Mouse (Mus musculus) limb, embryonic 15.5 days (tissue): ENCODE results near the gene Cntn2. TPM values are rescaled to one million over a fixed set of nuclear protein-coding genes. Genes with fewer than 3 reads are reported as not detected.
A peak's percentile ranks its signal among the peaks of the same experiment; 100 is the strongest.
"Not testable (repeated sequence)": the region's sequence is repeated elsewhere in the genome, so short reads cannot be mapped to it uniquely, and the experiment has no call there.

ENCODE experiments used
- ATAC-seq: fragments of 200-750 bp; cut with Nextera tagmentation; 2 replicates; pipeline ENCODE4 v1.8.0; 2017; ENCODE audit warnings: low read depth, moderate TSS enrichment; ENCODE audit not compliant: insufficient number of reproducible peaks, low FRiP score, low TSS enrichment
- H3K27ac ChIP-seq: fragments of 300-500 bp; sonication (generic); 2 replicates; pipeline ENCODE4 v1.5.1; 2015; ENCODE audit warnings: moderate library complexity, mild to moderate bottlenecking, inconsistent platforms
- H3K27me3 ChIP-seq: fragments of 300-500 bp; sonication (generic); 2 replicates; pipeline ENCODE4 v1.6.1; 2015; ENCODE audit warnings: inconsistent platforms
- H3K36me3 ChIP-seq: fragments of 300-500 bp; sonication (generic); 2 replicates; pipeline ENCODE4 v1.6.1; 2015; ENCODE audit warnings: inconsistent platforms
- H3K4me1 ChIP-seq: fragments of 300-500 bp; sonication (generic); 2 replicates; pipeline ENCODE4 v1.6.1; 2015; ENCODE audit warnings: inconsistent platforms
- H3K4me2 ChIP-seq: fragments of 300-500 bp; sonication (generic); 2 replicates; pipeline ENCODE4 v1.6.1; 2015; ENCODE audit warnings: mild to moderate bottlenecking, inconsistent platforms
- H3K4me3 ChIP-seq: fragments of 300-500 bp; sonication (generic); 2 replicates; pipeline ENCODE4 v1.5.1; 2015; ENCODE audit warnings: mild to moderate bottlenecking, inconsistent platforms
- H3K9ac ChIP-seq: fragments of 300-500 bp; sonication (generic); 2 replicates; pipeline ENCODE4 v1.6.1; 2015; ENCODE audit warnings: inconsistent platforms
- H3K9me3 ChIP-seq: fragments of 300-500 bp; sonication (generic); 2 replicates; pipeline ENCODE4 v1.6.1; 2016; ENCODE audit warnings: inconsistent platforms
- WGBS: fragments of 180-500 bp; shearing (Covaris S2); methylation state at CpG from one replicate; pipeline ENCODE4 v1.1.7; 2015; 5-methylcytosine and 5-hydroxymethylcytosine counted together
- polyA plus RNA-seq: library from polyadenylated mRNA; unstranded; fragments of >200 nt; fragmentation: Nextera tagmentation; extraction: Ambion mirVana; gene quantifications from 2 replicates; pipeline ENCODE4 v1.2.1, GENCODE M21; 2015

Cntn2 gene
- polyA plus RNA-seq, 1 experiment from 2014 or later: 0.35 TPM

DNA sequence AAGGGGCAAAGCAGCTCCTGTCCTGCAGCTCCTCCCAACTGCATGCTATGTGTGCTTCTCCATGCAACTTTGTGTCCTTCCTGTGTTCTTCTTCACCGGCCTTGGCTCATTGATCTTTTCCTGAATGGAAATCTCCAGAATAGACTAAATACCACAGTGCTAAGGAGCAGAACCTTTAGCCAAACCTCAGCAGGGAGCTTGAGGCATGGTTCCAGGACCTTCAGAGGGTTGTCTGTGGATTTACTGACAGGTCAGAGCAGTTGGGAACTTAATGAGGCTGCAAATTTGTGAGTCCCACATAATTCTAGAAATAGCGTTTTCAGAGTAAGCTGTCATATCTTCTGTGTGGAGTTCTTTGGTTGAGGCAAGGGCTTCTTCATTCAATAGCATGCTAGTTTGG, 42.5 kb downstream of the Cntn2 start:
- Histone ChIP-seq H3K9me3 (no peaks in the 10 kb centered on the region), H3K4me3 (no peak overlapping the region), H3K27ac (no peak overlapping the region), H3K27me3 (no peaks in the 10 kb centered on the region), H3K9ac (no peak overlapping the region), H3K4me1 (no peaks in the 10 kb centered on the region), H3K36me3 (peaks cover 87% of the 10 kb centered on the region), H3K4me2 (no peak overlapping the region)
- 92% methylated on average over 2 of the region's 2 CpGs for WGBS
- ATAC-seq: no peak

DNA sequence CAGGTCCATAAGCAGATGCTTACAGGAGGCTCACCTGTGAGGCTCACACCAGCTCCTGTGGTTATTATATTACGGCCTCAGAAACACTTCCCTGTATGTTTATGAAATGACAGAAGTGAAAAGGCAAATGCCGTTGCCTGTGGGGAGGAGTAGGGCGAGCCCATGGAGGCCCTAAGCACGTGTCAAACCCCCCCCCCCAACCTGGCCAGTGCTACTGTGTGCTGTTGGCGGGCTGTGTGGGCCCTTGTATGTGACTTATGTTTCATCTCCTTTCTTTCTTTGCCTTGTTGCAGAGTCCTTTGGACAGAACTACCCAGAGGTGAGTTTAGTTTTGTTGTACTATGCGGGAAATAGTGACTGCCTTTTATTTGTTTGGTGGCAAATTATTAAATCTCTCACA, 59.3 kb downstream of the Cntn2 start:
- no peak overlapping the region for H3K9ac ChIP-seq
- 85% methylated on average over 6 of the region's 6 CpGs for WGBS
- H3K27me3 ChIP-seq: no peaks in the 10 kb centered on the region
- no peak overlapping the region for H3K4me3 ChIP-seq
- no peak for ATAC-seq
- no peaks in the 10 kb centered on the region for H3K9me3 ChIP-seq
- no peak overlapping the region for H3K27ac ChIP-seq
- no peak overlapping the region for H3K4me2 ChIP-seq
- H3K4me1 ChIP-seq: peaks cover 8% of the 10 kb centered on the region
- H3K36me3 ChIP-seq: peaks cover 24% of the 10 kb centered on the region

DNA sequence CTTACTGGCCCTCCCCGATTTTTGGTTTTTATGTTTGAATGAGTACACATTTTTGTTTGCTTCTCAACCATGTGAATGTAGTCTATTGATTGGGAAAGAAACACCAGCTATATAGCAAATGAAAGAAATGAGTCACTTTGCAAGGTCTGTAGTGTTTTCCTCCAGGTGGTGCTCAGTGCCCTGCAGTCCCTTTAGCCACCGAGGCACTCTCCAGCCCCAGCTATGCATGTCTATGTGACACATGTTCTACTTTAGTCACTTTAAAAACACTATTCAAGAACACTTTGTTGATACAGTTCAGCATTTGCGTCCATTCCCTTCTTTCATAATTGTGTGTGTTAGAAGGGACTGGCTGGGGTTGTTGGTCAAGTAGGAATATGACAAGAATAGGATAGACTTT, 59.8 kb downstream of the Cntn2 start:
- no peak for ATAC-seq
- Histone ChIP-seq H3K9ac (no peak overlapping the region), H3K4me1 (peaks cover 14% of the 10 kb centered on the region), H3K27me3 (no peaks in the 10 kb centered on the region), H3K27ac (no peak overlapping the region), H3K4me3 (no peak overlapping the region), H3K9me3 (no peaks in the 10 kb centered on the region), H3K36me3 (peaks cover 19% of the 10 kb centered on the region), H3K4me2 (no peak overlapping the region)
- 84% methylated on average over 3 of the region's 3 CpGs for WGBS

DNA sequence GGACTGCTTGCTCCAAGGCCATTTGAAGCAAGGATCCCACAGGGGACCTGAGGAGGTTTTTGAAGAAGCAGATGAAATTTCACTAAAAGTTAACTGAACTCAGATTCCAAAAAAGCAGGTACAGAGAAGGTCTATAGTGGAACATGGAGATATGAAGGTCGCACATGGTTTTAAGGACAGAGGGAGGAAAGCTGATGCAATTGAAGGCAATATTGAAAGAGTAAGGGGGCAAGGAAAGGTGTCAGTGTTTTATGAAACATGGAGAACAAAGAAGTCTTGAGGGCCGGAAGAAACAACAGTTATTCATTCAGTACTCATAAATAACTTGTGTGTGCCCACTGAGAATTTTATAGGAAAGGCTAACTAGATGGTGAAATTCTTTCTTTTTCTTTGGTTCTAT, 61.4 kb downstream of the Cntn2 start:
- Histone ChIP-seq H3K9me3 (no peaks in the 10 kb centered on the region), H3K36me3 (peaks cover 7% of the 10 kb centered on the region; the same call in 1 of the 2 replicates), H3K27ac (no peak overlapping the region), H3K4me2 (no peak overlapping the region), H3K9ac (no peak overlapping the region), H3K27me3 (no peaks in the 10 kb centered on the region), H3K4me3 (no peak overlapping the region), H3K4me1 (peaks cover 18% of the 10 kb centered on the region)
- 71% methylated on average over 2 of the region's 2 CpGs for WGBS
- no peak for ATAC-seq

DNA sequence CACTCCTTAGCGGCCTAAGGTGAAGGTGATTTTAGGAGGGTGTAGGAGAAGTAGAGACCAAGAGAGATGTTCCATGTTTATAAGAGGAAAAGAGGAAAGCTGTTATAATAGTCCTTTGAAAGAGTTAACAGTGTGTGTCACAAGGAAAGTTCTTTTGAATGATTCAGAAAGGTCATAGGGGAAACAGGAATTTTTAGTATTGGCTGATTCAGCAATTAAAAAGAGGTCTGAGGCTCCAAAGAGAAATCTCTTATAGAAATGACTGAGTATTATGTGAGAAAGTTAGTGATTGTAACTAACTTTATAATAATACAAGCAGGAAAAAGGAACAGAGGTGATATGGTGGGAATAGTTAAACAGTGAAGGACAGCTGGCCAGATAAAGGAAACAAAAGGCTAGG, 63.6 kb downstream of the Cntn2 start:
- H3K4me1 ChIP-seq: peaks cover 26% of the 10 kb centered on the region
- 78% methylated on average over 1 of the region's 1 CpGs for WGBS
- H3K4me3 ChIP-seq: no peak overlapping the region
- no peak overlapping the region for H3K9ac ChIP-seq
- no peaks in the 10 kb centered on the region for H3K9me3 ChIP-seq
- no peaks in the 10 kb centered on the region for H3K27me3 ChIP-seq
- no peak for ATAC-seq
- no peak overlapping the region for H3K27ac ChIP-seq
- H3K4me2 ChIP-seq: no peak overlapping the region
- H3K36me3 ChIP-seq: 0 out of 2 replicates have a peak, but pooled peaks cover 2% of the 10 kb centered on the region

DNA sequence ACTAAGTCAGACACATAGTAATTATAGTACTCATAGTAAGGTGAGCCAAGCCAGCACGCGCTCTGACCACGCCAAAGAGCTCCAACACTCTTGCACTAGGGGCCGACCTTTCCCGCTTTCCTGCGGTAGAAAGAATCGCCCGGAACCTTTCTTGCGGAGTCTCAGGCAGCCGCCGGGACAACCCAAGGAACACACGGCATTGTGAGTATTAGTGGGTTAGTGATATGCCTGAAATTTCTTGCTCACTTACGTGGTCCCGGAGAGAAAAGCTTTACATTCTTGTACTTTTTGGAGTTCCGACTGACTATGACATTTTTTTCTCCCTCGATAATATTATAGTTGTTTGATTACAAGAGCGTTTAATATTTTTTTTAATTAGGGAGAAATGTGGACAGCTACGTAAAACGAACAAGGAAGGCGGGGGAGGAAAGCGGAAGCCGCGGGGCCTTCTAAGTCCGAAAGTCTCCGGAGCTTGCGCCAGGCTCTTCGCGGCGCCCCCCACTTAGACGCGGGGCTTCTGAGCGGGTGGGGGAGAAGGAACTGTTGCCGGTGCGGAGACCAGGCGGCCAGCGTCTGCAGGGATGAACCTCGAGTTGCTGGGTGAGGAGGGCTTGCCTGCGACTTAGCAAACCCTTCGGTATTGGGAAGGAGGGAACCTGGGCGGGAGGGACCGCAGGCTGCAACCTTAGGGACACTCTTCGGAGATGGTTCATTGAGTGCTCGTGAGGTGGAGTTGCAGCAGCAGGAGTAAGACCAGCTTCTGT, 65.9 kb downstream of the Cntn2 start, which contains the start of gene Rbbp5:
TSS of gene Rbbp5 (plus strand) at position 438 of the 764 bp plus-strand sequence.
- H3K4me1 ChIP-seq: peaks cover 26% of the 10 kb centered on the region
- no peaks in the 10 kb centered on the region for H3K36me3 ChIP-seq
- WGBS: under 1% methylated on average over 43 of the region's 43 CpGs
- H3K4me3 ChIP-seq: peak within 1 kb of the TSS; percentile 81
- H3K27ac ChIP-seq: peak within 1 kb of the TSS; percentile 81
- H3K9me3 ChIP-seq: no peaks in the 10 kb centered on the region
- H3K9ac ChIP-seq: peak within 1 kb of the TSS; percentile 63
- H3K4me2 ChIP-seq: peak within 1 kb of the TSS; percentile 57
- ATAC-seq: peak; percentile 80
- H3K27me3 ChIP-seq: no peaks in the 10 kb centered on the region

DNA sequence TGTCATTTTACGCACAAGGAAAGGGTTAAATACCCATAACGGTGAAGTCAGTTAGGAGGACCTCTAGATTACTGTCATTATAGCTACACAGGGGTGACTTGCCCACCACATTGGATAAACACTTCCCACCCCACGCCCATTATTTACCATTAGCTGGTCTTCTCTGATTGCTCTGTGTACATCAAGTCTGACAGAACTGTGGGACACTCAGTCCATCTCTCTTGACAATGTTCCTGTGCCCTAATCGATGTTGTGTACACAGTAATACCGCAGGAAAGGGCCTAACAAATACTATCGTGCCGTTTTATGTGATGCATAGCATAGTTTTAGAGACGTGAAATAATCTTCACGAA, 66.5 kb downstream of the Cntn2 start:
- Histone ChIP-seq H3K27ac (peak overlapping the region; percentile 81), H3K27me3 (no peaks in the 10 kb centered on the region), H3K36me3 (no peaks in the 10 kb centered on the region), H3K9me3 (no peaks in the 10 kb centered on the region), H3K4me2 (peak overlapping the region; percentile 57), H3K4me3 (peak overlapping the region; percentile 81), H3K9ac (peak overlapping the region; percentile 32), H3K4me1 (peaks cover 26% of the 10 kb centered on the region)
- 0 out of 2 replicates have a peak, but pooled peaks have one; percentile 44 for ATAC-seq
- WGBS: 4% methylated on average over 9 of the region's 9 CpGs

DNA sequence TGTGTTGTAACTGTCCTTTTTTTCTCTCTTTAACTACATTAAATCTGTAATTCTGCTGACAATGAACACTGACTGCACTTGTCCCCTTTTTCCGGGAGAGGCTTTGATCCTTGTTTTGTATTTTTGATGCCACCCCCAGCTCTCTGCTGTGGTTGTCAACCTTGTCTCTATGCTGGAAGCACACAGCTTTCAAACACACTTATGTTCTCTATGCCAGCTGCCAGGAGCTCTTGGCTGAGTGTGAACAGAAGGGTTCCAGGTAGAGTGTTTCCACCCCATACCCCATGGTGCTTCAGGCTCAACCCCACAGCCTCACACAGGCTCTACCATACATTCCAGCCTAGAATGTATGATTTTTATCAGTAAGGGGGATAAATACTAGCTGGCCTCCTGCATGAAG, 68.6 kb downstream of the Cntn2 start:
- 82% methylated on average over 1 of the region's 1 CpGs for WGBS
- Histone ChIP-seq H3K4me3 (no peak overlapping the region), H3K9ac (no peak overlapping the region), H3K9me3 (no peaks in the 10 kb centered on the region), H3K27me3 (no peaks in the 10 kb centered on the region), H3K4me2 (no peak overlapping the region), H3K27ac (no peak overlapping the region; the same call in 1 of the 2 replicates), H3K36me3 (no peaks in the 10 kb centered on the region), H3K4me1 (peaks cover 23% of the 10 kb centered on the region)
- no peak for ATAC-seq

DNA sequence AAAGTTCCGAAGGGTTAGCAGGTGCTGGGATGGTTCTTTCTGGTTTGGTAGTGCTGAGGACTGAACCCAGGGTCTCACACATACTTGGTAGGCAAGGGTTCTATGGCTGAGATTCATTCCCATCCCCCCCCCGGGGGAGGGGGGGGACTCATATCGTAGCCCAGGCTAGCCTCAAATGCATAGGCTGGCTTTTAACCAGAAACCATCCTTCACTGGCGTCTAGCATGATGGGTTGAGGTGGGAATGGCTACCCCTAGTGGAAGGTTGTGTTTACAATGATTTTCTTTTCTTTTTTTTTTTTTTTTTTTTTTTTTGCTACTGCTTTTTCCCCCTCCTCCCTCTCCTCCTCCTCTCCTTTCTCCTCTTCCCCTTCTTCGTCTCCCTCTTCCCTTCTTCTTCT, 70.5 kb downstream of the Cntn2 start:
- Histone ChIP-seq H3K9me3 (no peaks in the 10 kb centered on the region), H3K27ac (no peak overlapping the region)

DNA sequence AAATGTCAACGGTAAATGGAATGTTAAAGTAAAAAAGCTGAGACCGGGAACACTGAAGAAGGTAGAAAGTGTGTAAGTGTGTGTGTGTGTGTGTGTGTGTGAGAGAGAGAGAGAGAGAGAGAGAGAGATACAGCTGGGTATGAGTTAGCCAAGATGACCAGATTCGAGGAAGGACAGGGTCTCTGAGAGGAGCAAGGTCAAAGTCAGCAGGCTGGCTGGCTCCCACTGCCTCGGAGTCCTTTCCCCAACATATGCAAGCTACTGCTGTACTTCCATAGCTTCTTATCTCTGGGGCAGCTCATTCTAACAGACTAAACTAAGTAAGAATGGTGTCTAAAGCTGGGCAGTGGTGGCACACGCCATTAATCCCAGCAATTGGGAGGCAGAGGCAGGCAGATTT, 71.6 kb downstream of the Cntn2 start:
- no peaks in the 10 kb centered on the region for H3K9me3 ChIP-seq
- no peaks in the 10 kb centered on the region for H3K27me3 ChIP-seq
- H3K4me2 ChIP-seq: no peak overlapping the region
- H3K9ac ChIP-seq: no peak overlapping the region
- H3K27ac ChIP-seq: no peak overlapping the region
- no peak for ATAC-seq
- H3K36me3 ChIP-seq: 0 out of 2 replicates have a peak, but pooled peaks cover 6% of the 10 kb centered on the region
- peaks cover 11% of the 10 kb centered on the region; the same call in 1 of the 2 replicates for H3K4me1 ChIP-seq
- no peak overlapping the region for H3K4me3 ChIP-seq
- WGBS: 89% methylated on average over 5 of the region's 5 CpGs

More for the DNA sequence above, 70.5 kb downstream of the Cntn2 start:
- Histone ChIP-seq H3K4me3 (no peak overlapping the region), H3K9ac (no peak overlapping the region), H3K4me2 (no peak overlapping the region), H3K27me3 (no peaks in the 10 kb centered on the region), H3K36me3 (no peaks in the 10 kb centered on the region), H3K4me1 (peaks cover 8% of the 10 kb centered on the region; the same call in 1 of the 2 replicates)
- ATAC-seq: no peak
- WGBS: 54% methylated on average over 5 of the region's 5 CpGs

DNA sequence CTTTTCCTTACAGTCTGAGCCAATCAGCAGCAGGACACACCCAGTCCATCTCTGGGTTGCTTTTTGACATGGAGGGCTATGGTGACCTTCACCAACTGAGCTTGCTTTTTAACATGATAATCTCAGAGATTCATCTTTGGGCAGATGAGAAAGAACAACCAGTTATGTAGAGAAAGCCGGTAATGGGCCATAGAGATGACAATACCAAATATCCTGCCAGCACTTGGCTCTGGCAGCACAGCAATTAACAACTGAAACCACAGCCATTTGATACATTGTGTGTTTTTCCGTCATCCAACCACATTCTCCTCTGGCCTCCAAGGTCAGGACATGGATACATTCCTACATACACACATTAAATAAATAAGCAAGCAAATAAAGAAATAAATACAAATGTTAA, 72.0 kb downstream of the Cntn2 start:
- Histone ChIP-seq H3K9ac (no peak overlapping the region), H3K27ac (no peak overlapping the region), H3K4me2 (no peak overlapping the region), H3K9me3 (no peaks in the 10 kb centered on the region), H3K27me3 (no peaks in the 10 kb centered on the region), H3K4me1 (peaks cover 11% of the 10 kb centered on the region; the same call in 1 of the 2 replicates), H3K36me3 (peaks cover 6% of the 10 kb centered on the region; the same call in 1 of the 2 replicates), H3K4me3 (no peak overlapping the region)
- WGBS: 83% methylated on average over 2 of the region's 2 CpGs
- no peak for ATAC-seq

DNA sequence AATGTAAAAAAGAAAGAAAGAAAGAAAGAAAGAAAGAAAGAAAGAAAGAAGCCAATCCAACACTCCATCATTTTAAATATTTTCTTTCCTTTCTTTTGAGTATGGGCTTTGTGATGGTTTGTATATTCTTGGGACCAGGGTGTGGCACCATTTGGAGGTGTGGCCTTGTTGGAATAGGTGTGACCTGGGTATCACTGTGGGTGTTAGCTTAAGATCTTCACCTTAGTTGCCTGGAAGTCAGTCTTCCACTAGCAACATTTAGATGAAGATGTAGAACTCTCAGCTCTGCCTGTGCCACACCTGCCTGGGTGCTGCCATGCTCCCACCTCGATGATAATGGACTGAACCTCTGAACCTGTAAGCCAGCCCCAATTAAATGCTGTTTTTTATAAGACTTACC, 73.0 kb downstream of the Cntn2 start:
- not testable (repeated sequence) for ATAC-seq, H3K9me3 ChIP-seq, H3K4me3 ChIP-seq, H3K4me2 ChIP-seq, H3K4me1 ChIP-seq, H3K27me3 ChIP-seq, H3K9ac ChIP-seq, H3K27ac ChIP-seq
- 77% methylated on average over 1 of the region's 1 CpGs for WGBS
- peaks cover 14% of the 10 kb centered on the region for H3K36me3 ChIP-seq
